Mouse (Mus musculus) neutrophil, adult 5-6 weeks (primary cell): ENCODE measurements around the gene Gm6890. TPM values are rescaled to one million over a fixed set of nuclear protein-coding genes. Genes with fewer than 3 reads are reported as not detected.
"Not testable (repeated sequence)": the region's sequence is repeated elsewhere in the genome, so short reads cannot be mapped to it uniquely, and the experiment has no call there.

ENCODE experiments used
- ATAC-seq: fragments of 151-379, 151-347 bp; 2 replicates; pipeline ENCODE4 v1.8.0; 2017; ENCODE audit warnings: mild to moderate bottlenecking, moderate TSS enrichment; ENCODE audit not compliant: insufficient number of reproducible peaks, poor library complexity, low FRiP score, severe bottlenecking; ENCODE audit errors: extremely low read depth
- total RNA-seq: library from RNA; stranded (forward); fragments of 200-1000 nt; gene quantifications from 2 replicates; pipeline ENCODE4 v1.2.3, GENCODE M21; 2017

Gm6890 gene
- total RNA-seq, result not detected in 2 replicates

DNA sequence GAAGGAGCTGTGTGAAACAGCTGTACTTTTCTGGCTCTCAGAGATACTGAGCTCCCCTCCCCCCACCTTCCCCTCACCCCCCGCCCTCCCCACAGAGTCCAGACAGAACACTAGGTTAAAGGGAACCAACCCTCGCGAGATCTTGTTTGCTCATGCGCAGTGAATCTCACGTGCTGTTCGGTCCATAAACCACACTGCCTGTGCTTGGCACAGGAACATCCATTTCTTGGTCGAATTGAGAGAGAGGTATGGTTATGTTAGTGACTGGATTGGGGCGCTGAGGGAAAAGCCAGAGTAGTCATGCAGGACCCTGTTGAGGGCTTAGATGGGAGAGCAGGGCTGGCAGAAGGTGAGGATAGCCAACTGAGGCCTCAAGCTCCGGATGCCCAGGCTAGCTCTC lies at the start of gene Gm6890:
Gene Gm6890 (plus strand): TSS at position 301 of the 400 bp plus-strand sequence.
- ATAC-seq, result not testable (repeated sequence)

DNA sequence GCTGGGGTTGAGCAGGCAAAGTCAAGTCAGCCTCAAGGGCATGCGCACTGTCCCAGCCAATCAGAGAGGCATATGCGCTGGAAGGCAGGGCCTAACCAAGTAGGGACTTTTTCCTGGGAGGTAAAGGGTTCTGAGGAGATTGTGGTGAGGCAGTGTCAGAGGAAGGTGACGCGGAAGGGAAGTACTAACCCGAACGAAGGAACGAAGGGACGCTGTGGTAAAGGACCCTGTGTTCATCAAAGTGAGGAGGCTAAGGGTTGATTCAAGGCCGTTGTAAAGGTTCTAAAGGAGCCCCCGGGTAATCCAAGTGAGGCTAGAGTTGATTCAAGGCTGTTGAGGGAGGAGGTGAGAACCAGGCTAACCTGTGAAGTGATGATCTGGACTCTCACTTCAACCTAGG lies 14.5 kb upstream of the Gm6890 start:
- ATAC-seq, result not testable (repeated sequence)

DNA sequence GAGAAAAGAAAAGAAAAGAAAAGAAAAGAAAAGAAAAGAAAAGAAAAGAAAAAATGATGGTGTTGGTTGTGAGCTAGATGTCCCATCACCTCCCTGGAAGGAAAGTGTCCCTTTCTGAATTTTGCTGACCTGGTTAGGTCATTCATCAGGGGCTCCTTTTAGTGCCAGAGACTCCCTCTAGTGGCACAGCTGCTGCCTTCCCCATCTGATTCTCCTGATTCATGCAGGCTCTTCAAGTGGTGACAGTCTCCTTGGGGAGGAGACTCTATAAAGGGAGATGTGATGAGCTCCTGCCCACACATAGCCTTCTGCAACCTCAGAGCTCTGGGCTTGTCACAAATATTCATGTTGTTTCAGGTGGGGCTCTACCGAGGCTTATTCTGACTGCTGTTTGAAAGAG lies 30.0 kb downstream of the Gm6890 start:
- not testable (repeated sequence) for ATAC-seq

Other genes starting within 250 kb of the Gm6890 start
- gene Olfr1326-ps1, start 166.0 kb upstream of the Gm6890 start, total RNA-seq, result not detected in 2 replicates
- gene Olfr1325, start 148.2 kb upstream of the Gm6890 start, total RNA-seq, result not detected in 2 replicates
- gene Gm5640, start 95.3 kb upstream of the Gm6890 start, total RNA-seq, result not detected in 2 replicates
- not detected in 2 replicates for gene Gm5936, start 96.3 kb downstream of the Gm6890 start, total RNA-seq